Comparison of ENCODE assay signal across 1 mouse cellular context in the genomic region with DNA sequence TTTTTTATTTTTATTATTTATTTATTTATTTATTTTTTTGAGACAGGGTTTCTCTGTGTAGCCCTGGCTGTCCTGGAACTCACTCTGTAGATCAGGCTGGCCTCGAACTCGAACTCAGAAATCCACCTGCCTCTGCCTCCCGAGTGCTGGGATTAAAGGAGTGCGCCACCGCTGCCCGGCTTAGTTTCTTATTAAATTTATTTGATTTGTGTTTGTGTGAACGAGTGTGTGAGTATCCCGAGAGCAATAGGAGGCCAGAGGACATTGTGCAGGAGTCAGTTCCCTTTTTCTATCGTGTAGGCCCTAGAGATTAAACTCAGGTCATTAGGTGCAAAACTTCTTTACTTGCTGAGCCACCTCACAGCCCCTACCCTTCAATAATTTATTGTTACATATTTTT.
A peak's percentile ranks its signal among the peaks of the same experiment; 100 is the strongest.
TF ChIP-seq lines count a peak whose summit lies in the region.

No protein-coding gene starts in this region.

TF ChIP-seq in CH12.LX, 34 proteins besides CTCF, POLR2A, EP300 and RAD21:
- TF ChIP-seq TBP (conservative IDR thresholded peaks at IDR 0.05; ENCODE audit: low read depth, low read length) = 0 out of 2 replicates have a peak, but pooled peaks have one; percentile 9
